Mouse (Mus musculus): ENCODE data around the gene Scn7a. TPM values are rescaled to one million over a fixed set of nuclear protein-coding genes. Genes with fewer than 3 reads are reported as not detected.

The Scn7a gene
- 0.92 and 1.2 TPM in 2 replicates for polyA plus RNA-seq (2015; fragmentation: Nextera tagmentation; extraction: Ambion mirVana)

GRCm38 (mm10) chr2:66784765-66785164 is at the start of gene Scn7a:
Scn7a (minus strand) TSS chr2:66784914.
- no peak within 1 kb of the TSS for H3K4me3 ChIP-seq
- 40% methylated on average over 6 of the region's 6 CpGs for WGBS
- no peak for ATAC-seq (ENCODE audit: low FRiP score)
- no peaks in the 10 kb centered on the region for H3K4me1 ChIP-seq (replicated peaks)
- no peaks in the 10 kb centered on the region for H3K9me3 ChIP-seq
- no peaks in the 10 kb centered on the region for H3K36me3 ChIP-seq
- no peak within 1 kb of the TSS for H3K9ac ChIP-seq
- H3K4me2 ChIP-seq, result no peak within 1 kb of the TSS
- H3K27ac ChIP-seq, result no peak within 1 kb of the TSS
- no peaks in the 10 kb centered on the region for H3K27me3 ChIP-seq

DNA sequence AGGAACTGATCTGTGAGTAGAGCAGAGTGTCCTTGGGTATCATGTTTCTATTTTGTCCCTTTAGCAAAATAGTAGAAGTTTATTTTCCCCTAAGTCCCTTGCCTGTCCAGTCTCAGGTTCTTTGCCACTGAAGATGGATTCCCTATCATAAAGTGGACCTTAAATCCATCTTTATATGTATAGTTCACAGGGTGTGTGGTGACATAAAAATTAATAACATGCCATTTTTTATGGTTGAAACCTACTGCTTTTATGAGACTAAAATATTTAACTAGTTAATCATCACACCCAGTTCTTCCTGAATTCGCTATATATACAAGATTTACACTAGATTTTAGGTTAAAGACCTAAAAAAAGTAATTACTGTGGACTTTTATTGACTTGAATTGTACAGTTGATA is 43.0 kb upstream of the Scn7a start:
- no peak overlapping the region for H3K4me3 ChIP-seq
- no peaks in the 10 kb centered on the region for H3K9me3 ChIP-seq
- no peak for ATAC-seq (ENCODE audit: low FRiP score)
- no peak overlapping the region for H3K9ac ChIP-seq
- no peak overlapping the region for H3K27ac ChIP-seq
- no peaks in the 10 kb centered on the region for H3K4me1 ChIP-seq (replicated peaks)
- H3K27me3 ChIP-seq, result no peaks in the 10 kb centered on the region
- H3K36me3 ChIP-seq, result no peaks in the 10 kb centered on the region
- H3K4me2 ChIP-seq, result no peak overlapping the region
- 84% methylated on average over 1 of the region's 1 CpGs for WGBS

GRCm38 (mm10) chr2:66819862-66820559 is 35.3 kb upstream of the Scn7a start:
- Histone ChIP-seq H3K27ac (no peak overlapping the region), H3K27me3 (no peaks in the 10 kb centered on the region), H3K36me3 (no peaks in the 10 kb centered on the region), H3K9me3 (no peaks in the 10 kb centered on the region), H3K4me2 (no peak overlapping the region), H3K4me3 (no peak overlapping the region), H3K4me1 (replicated peaks) (no peaks in the 10 kb centered on the region), H3K9ac (no peak overlapping the region)
- ATAC-seq (ENCODE audit: low FRiP score), result peak; percentile 46; the same call in 1 of the 2 replicates
- 43% methylated on average over 7 of the region's 7 CpGs for WGBS

GRCm38 (mm10) chr2:66799676-66800249 is 15.0 kb upstream of the Scn7a start:
- peak; percentile 54 for ATAC-seq (ENCODE audit: low FRiP score)
- H3K27ac ChIP-seq, result no peak overlapping the region
- 42% methylated on average over 4 of the region's 4 CpGs for WGBS

GRCm38 (mm10) chr2:66797493-66797892 is 12.8 kb upstream of the Scn7a start:
- no peaks in the 10 kb centered on the region for H3K27me3 ChIP-seq
- H3K36me3 ChIP-seq, result no peaks in the 10 kb centered on the region
- H3K9me3 ChIP-seq, result no peaks in the 10 kb centered on the region
- H3K27ac ChIP-seq, result no peak overlapping the region
- ATAC-seq (ENCODE audit: low FRiP score), result no peak
- H3K4me3 ChIP-seq, result no peak overlapping the region
- no peak overlapping the region for H3K9ac ChIP-seq
- WGBS, result 86% methylated on average over 1 of the region's 1 CpGs
- no peak overlapping the region for H3K4me2 ChIP-seq
- H3K4me1 ChIP-seq (replicated peaks), result no peaks in the 10 kb centered on the region

More at GRCm38 (mm10) chr2:66799676-66800249, 15.0 kb upstream of the Scn7a start:
- Histone ChIP-seq H3K4me2 (no peak overlapping the region), H3K9ac (no peak overlapping the region), H3K4me1 (replicated peaks) (no peaks in the 10 kb centered on the region), H3K4me3 (no peak overlapping the region), H3K36me3 (no peaks in the 10 kb centered on the region), H3K27me3 (no peaks in the 10 kb centered on the region), H3K9me3 (no peaks in the 10 kb centered on the region)

DNA sequence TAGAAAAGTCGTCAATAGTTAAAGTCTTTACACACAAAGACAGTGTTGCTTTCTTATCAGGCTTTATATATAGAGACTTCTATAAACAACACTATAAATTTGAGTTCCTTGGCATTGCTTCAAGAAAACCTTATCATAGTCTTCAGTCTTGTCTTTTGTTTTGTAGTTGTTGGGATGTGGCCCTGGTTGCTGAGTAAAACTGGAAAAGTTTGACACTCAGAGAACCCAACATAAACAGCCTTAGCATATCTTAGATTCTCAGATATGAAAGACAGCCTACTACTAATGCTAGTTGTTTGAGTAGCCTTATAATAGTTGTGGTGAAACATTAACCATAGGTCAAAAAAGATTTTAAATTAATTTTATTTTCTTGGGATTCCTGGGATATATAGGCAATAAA is 6.9 kb upstream of the Scn7a start:
- H3K27ac ChIP-seq, result no peak overlapping the region
- H3K4me3 ChIP-seq, result no peak overlapping the region
- no peaks in the 10 kb centered on the region for H3K4me1 ChIP-seq (replicated peaks)
- no peaks in the 10 kb centered on the region for H3K27me3 ChIP-seq
- WGBS, result 87% methylated on average over 1 of the region's 1 CpGs
- no peaks in the 10 kb centered on the region for H3K9me3 ChIP-seq
- H3K9ac ChIP-seq, result no peak overlapping the region
- no peak for ATAC-seq (ENCODE audit: low FRiP score)
- H3K36me3 ChIP-seq, result no peaks in the 10 kb centered on the region
- H3K4me2 ChIP-seq, result no peak overlapping the region

DNA sequence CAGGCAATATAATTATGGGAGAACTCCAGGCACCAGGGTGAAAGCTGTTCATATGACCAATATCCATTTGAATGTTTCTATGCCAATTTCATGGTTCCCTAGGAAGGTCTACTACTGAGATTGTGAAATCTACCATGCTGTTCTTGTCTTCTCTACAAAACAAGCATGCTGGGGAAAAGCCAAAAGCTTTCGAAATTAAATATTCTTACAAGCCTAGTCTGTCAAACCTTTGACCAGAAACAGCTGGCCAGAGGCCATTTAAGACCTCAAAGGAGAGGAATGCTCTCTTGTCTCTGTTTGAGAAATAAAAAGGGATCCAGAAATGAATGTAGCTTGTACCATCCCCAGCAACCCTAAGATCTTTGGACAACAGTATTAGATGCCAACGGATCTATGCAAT is 3.8 kb downstream of the Scn7a start:
- no peak overlapping the region for H3K4me2 ChIP-seq
- no peak for ATAC-seq (ENCODE audit: low FRiP score)
- no peaks in the 10 kb centered on the region for H3K9me3 ChIP-seq
- H3K9ac ChIP-seq, result no peak overlapping the region
- 89% methylated on average over 2 of the region's 2 CpGs for WGBS
- H3K4me3 ChIP-seq, result no peak overlapping the region
- no peak overlapping the region for H3K27ac ChIP-seq
- no peaks in the 10 kb centered on the region for H3K4me1 ChIP-seq (replicated peaks)
- H3K36me3 ChIP-seq, result no peaks in the 10 kb centered on the region
- no peaks in the 10 kb centered on the region for H3K27me3 ChIP-seq

GRCm38 (mm10) chr2:66767980-66768379 is 16.7 kb downstream of the Scn7a start:
- no peak overlapping the region for H3K9ac ChIP-seq
- 86% methylated on average over 2 of the region's 2 CpGs for WGBS
- no peaks in the 10 kb centered on the region for H3K27me3 ChIP-seq
- H3K9me3 ChIP-seq, result no peaks in the 10 kb centered on the region
- ATAC-seq (ENCODE audit: low FRiP score), result no peak
- no peaks in the 10 kb centered on the region for H3K4me1 ChIP-seq (replicated peaks)
- no peak overlapping the region for H3K4me2 ChIP-seq
- no peak overlapping the region for H3K27ac ChIP-seq
- no peaks in the 10 kb centered on the region for H3K36me3 ChIP-seq
- no peak overlapping the region for H3K4me3 ChIP-seq

DNA sequence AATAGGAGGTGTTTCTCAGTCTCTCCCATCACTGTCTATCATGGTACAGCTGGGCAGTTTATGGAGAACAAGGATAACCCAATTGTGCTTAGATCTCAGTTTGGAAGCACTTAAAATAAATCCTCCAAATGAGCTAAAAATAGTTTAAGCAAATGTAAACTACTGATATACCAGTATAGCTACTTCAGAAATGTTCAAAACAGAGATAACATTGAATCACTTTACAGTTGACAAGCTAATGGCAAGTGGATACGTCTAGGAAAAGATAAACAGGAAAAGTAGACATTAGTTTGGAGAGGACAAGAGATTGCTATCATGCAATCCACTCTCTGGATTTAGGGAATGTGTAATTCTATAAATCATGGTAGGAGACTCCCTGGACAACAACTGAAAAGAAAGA is 19.5 kb downstream of the Scn7a start:
- 67% methylated on average over 1 of the region's 1 CpGs for WGBS
- no peak overlapping the region for H3K27ac ChIP-seq

GRCm38 (mm10) chr2:66762905-66763304 is 21.8 kb downstream of the Scn7a start:
- Histone ChIP-seq H3K27me3 (no peaks in the 10 kb centered on the region), H3K4me2 (no peak overlapping the region), H3K27ac (no peak overlapping the region), H3K9me3 (no peaks in the 10 kb centered on the region), H3K4me1 (replicated peaks) (no peaks in the 10 kb centered on the region), H3K4me3 (no peak overlapping the region), H3K9ac (no peak overlapping the region), H3K36me3 (no peaks in the 10 kb centered on the region)
- ATAC-seq (ENCODE audit: low FRiP score), result no peak

More for the DNA sequence above, 19.5 kb downstream of the Scn7a start:
- no peak overlapping the region for H3K9ac ChIP-seq
- no peak overlapping the region for H3K4me2 ChIP-seq
- ATAC-seq (ENCODE audit: low FRiP score), result no peak
- no peaks in the 10 kb centered on the region for H3K9me3 ChIP-seq
- no peaks in the 10 kb centered on the region for H3K27me3 ChIP-seq
- H3K4me1 ChIP-seq (replicated peaks), result no peaks in the 10 kb centered on the region
- no peak overlapping the region for H3K4me3 ChIP-seq
- H3K36me3 ChIP-seq, result no peaks in the 10 kb centered on the region

GRCm38 (mm10) chr2:66728002-66728401 is 56.7 kb downstream of the Scn7a start:
- ATAC-seq (ENCODE audit: low FRiP score), result no peak
- no peaks in the 10 kb centered on the region for H3K4me1 ChIP-seq (replicated peaks)
- WGBS, result 94% methylated on average over 3 of the region's 3 CpGs

DNA sequence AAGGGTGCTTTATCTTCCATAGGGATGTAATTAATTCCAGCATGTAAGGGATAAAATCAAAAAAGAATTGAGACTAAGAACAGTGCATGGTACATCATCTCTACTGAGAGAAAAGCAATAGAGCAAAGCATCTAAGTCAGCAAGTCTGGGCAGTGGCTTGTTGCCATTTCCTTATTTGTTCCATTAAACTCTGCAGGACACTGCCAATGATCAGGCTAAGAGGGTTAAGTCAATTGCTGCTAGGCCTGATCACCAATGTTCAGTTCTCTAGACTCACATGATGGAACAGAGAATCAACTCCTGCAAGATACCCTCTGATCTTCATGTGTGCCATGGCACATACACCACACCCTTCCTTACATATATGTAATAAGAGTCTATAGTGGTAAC is 57.1 kb downstream of the Scn7a start:
- Histone ChIP-seq H3K9me3 (no peaks in the 10 kb centered on the region), H3K4me1 (replicated peaks) (no peaks in the 10 kb centered on the region), H3K27me3 (no peaks in the 10 kb centered on the region), H3K4me2 (no peak overlapping the region), H3K27ac (no peak overlapping the region), H3K4me3 (no peak overlapping the region), H3K36me3 (no peaks in the 10 kb centered on the region), H3K9ac (no peak overlapping the region)
- no peak for ATAC-seq (ENCODE audit: low FRiP score)

More at GRCm38 (mm10) chr2:66728002-66728401, 56.7 kb downstream of the Scn7a start:
- Histone ChIP-seq H3K9me3 (no peaks in the 10 kb centered on the region), H3K27me3 (no peaks in the 10 kb centered on the region), H3K36me3 (no peaks in the 10 kb centered on the region), H3K4me3 (no peak overlapping the region), H3K9ac (no peak overlapping the region), H3K4me2 (no peak overlapping the region), H3K27ac (no peak overlapping the region)

Measured in hindbrain, embryonic 13.5 days (tissue).